Mouse (Mus musculus): ENCODE results near the gene Map3k20.

Map3k20 gene

DNA sequence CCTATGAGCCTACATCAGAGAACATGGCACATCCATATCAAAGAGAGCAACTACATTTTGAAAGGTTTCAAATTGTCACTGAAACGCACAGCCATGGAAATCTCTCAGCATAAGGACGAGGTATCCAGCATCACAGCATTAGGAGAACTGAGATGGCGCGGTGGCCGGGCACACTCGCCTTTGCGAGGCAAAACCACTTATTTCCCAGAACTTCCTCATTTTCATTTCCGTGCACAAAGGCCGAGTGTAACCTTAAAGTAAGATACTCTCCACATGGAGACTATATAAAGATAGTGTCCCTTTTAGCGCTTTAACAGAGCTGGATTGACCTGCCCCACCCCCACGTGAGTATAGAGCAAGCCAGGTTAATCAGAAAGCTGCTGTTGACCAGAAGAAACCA, 94.0 kb downstream of the Map3k20 start:
- 95% methylated on average over 11 of the region's 11 CpGs for WGBS

DNA sequence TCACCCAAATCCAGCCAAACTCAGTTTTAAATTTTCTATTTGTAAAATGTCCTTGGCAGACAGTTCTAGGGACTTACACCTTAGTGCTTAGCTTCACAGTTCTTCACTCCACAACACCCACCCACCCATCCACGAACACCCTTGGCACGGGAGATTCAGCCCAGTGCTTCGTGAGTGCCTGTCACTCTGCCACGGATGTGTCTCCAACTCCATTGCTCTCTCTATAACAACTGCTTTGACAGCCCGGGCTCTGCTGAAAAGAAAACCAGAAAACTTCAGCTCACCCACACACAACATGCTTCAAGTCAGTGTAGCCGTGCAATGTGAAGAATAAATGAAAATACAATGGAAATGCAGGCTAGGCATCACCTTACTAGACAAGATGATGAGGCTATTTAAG, 97.2 kb downstream of the Map3k20 start:
- WGBS: 50% methylated on average over 6 of the region's 6 CpGs

DNA sequence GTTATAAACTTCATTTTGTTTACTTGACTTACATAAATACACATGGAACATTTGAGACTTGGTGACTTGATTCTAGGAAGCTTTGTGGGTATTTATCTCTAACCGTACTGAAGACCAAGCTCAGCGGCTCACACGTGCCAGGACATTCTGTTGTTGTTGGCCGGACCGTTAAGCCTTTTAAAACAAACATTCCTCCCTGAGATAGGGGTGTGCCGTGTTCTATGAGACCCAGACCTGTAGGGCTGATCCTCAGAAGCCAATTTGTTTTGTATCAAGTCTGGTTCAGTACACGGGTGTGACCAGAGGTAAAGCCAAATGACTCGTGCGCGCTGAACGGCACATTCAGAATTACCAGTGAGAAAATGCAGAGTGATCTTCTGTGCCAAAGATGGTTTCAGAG, 97.9 kb downstream of the Map3k20 start:
- 61% methylated on average over 11 of the region's 11 CpGs for WGBS

DNA sequence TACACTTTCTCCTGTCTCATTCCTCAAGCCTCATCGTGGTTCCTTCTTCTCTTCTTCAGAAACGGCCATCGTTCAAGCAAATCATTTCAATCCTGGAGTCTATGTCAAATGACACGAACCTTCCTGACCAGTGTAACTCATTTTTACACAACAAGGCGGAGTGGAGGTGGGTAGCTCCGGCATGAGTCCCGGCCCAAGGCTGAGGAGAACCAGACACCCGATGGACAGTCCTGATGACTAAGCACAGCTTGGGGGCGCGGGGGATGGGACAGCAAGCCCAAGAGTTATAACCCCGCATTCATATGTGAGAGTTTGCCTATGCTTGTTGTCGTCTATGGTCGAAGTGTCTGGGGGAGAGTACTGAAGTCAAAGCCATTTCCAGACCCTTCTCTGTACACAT, 104.0 kb downstream of the Map3k20 start:
- WGBS: 91% methylated on average over 13 of the region's 13 CpGs

DNA sequence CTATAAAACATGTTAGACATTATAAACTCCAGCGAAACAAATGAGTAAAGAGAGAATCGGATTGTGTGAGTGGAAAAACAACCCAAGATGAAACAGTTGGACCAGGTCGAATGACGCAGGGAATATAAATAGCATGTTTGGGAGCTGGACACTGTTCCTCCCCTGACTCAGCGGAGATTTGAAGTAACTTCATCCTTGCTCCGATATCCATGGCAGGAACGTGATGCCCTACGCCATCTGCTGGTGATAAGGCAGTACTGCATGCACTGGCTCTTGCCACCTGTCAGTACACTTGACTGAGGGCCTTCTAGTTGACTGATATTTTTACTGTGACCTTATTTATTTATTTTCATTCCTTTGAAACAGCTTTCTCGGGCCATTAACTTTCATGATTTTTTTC, 104.5 kb downstream of the Map3k20 start:
- 20% methylated on average over 9 of the region's 9 CpGs for WGBS

DNA sequence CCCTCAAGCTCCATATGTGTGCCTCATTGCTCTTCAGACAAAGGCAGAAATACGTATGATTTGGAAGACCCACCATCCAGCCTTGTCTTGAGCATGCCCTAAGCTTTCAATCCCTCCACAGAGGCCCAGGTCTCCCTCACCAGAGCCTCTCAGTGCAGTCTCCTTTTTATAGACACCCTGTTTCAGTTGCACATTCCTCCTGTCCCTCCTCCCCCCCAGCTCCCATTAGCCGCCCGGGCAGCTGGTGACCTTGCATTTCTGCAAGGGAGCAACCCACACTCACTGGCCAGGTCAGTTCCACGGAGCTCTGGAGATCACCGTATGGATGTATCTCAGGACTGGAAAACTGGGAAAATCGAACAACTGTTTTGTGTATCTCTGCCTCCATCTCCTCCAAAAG, 105.0 kb downstream of the Map3k20 start:
- WGBS: 87% methylated on average over 6 of the region's 6 CpGs

DNA sequence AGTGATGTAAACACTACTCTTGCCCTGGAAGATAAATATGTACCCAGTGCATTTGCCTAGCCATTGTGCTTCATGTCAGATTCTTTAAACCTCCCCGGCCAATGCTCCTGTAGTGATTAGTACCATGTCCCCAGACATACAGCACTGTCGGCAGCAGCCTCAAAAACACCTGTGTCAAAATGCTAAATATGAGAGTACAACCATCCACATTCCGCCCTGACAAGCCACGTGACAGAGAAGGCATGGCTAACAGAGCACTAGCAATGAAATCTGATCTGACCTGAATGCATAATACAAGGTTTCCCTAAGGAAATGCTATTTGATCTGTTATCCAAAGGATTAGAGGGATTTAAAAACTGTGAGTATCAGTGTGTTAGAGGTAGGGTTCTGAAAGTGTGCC, 105.6 kb downstream of the Map3k20 start:
- WGBS: 82% methylated on average over 4 of the region's 4 CpGs

DNA sequence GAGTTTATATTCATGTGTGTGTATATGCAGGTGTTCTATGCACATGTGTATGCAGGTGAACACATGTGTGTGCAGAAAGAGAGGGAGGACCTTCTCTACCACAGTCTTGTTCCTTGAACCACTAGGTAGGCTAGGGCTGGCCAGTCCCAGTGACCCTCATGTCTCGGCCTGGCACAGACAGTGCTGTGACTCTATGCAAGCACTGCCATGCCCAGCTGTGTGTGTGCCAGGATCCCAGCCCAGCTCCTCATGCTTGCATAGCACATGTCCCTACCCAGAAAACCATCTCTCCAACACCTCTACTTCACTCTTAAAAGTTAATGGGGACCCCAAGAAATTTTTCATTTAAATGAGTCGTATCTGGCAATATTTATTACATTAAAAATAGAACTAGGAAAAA, 106.3 kb downstream of the Map3k20 start:
- 96% methylated on average over 2 of the region's 2 CpGs for WGBS

DNA sequence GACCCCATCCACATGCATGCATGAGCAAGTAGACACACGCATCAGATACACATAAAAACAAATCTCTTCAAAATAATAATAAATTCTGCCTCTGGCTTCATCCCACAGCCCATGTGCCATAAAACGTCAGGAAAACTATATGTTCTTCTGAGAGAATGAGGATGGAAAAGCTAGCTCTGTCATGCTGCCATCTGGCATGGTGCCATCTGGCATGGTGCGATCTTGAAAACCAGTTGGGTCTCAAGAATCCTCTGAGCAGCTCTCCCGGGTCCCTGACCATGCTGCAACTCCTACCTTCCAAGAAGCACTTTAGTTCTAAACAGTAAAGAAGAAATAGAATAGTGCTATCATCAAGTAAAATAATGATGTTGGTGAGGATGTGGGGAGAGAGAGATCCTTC, 106.9 kb downstream of the Map3k20 start:
- WGBS: 44% methylated on average over 4 of the region's 4 CpGs

DNA sequence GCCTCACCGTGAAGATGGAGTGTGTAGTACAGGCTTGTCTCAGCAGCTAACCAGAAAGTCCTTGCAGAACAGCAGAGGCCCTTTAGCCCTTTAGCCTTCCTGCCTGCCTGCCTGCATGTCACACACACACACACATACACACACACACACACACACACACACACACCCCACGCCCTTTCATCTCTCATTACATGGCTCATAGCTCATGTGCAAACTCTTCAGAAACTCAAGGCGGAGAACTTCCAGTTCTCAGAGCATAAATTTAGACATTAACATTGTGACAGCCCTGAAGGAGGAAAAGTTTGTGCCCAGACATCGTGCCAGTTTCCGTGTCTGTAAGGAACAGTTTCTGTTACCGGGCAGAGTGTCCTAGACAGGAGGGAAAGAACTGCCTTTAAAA, 111.5 kb downstream of the Map3k20 start:
- WGBS: 82% methylated on average over 6 of the region's 6 CpGs

DNA sequence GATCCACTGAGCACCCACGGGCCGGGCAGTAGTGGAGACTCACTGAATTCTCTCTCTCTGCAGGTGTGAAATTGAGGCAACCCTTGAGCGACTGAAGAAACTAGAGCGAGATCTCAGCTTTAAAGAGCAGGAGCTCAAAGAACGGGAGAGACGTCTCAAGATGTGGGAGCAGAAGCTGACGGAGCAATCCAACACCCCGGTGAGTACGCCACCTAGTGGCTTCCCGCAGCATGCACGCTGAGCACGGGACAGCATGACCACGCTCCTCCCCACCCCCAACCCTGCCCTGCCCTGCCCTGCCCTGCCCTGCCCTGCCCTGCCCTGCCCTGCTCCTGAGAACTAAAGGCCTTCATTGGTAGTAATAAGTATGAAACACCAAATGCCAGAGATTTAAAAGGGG, 112.8 kb downstream of the Map3k20 start:
- 39% methylated on average over 13 of the region's 13 CpGs for WGBS

DNA sequence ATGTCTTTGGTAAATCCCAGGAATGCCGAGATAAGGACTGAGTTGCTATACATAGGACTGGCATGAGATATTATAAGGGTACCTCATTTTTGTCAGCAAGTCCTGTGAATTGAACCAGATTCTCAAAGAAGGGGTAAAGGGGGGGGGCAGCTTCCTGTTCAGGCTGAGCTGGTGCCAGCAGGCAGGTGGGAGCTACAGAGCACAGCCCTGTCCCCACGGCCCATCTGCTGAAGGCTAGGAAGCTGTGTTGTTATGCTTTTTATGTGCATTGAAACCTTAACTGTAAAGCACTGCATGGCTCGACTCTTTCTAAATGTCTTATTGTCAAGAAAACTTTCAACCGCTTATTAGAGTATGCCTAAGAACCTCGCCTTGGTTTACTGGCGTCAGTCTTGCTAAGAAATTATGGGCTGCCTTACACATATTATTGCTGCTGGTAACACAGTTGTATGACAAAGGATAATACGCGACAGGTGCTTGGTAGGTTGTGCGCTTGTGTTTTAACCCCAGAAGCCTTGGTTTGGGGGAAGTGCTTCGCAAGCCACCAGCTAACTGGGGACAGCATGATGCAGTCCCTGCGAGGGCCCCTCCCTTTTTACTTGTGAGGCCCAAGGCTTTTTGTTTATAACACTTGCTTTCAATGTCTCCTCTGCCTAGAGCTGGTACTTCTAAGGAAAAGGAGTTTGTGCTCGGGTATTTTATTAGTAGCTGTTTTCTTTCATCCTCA, 114.2 kb downstream of the Map3k20 start:
- 86% methylated on average over 12 of the region's 12 CpGs for WGBS

DNA sequence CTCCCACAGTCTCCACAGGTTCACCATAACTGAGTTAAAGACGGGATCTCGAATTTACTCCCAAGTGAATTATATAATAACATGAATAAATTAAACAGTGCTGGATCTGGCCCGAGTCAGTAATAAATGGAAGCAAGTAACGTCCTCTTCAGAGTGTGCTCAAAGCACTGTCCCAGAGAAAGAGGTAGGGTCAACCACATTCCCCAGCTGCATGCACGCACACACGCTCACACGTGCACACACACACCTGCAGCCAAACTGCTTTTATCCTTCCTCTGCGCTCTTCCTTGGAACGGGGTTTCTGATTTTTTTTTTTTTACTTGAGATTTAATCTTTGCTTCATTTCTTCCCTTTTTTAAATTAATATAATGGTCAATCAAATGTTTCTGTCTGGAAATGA, 115.9 kb downstream of the Map3k20 start:
- 93% methylated on average over 9 of the region's 9 CpGs for WGBS

DNA sequence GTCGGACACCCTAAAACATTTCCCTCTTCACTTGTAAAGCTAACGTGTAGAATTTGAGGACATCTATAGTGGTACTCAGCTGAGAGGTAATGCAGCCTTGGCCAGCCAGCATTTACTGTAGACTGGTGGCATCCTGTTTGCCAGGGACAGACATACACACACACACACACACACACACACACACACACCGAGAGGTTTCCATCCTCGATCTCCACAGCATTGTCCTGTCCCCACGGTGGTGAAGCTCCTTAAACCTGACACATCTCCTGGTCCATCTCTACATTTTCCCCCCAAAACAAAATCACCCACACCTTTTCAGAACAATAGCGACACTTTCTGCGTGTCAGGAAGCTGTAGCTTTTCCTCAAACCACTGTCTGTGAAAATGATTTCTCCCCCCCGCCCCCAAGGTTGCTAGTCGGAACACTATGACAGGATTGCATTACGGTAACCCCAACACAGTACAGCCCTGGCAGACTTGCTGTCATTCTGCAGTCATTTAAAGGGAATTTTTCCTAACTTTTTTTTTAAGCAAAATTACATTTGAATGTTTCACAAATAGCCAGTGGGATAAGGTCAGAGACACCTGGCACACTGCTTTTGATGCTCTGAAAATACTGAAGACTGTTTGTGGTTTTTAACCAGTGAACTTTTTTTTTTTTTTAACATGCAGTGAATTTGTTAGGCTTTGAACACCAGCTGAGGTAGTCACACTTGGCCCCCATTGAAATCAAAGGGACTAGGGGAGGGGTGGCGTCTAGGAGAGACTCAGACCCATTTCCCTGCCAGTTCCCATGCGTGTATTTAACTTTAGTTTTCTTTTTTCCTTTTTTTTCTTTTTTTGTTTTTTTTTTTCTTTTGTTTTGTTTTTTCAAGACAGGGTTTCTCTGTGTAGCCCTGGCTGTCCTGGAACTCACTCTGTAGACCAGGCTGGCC, 120.5 kb downstream of the Map3k20 start:
- WGBS: 91% methylated on average over 12 of the region's 12 CpGs

DNA sequence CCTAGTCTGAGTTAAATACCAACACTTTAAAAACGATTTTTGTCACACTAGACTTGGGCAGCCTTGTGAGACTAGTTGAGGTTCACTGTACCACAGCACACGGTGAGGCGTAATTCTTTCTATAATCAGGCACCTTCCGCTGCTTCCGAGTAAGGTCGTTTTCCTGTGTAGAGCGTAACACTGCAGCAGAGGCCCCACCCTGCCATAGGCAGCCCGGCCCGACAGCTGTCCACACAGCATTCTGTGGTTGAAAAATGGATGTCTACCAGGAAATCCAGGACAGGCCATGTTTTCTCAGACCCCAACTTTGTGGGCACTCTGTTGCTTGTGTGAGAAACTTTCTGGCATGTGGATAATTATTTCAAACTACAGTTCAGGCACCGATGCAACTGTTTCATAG, 121.3 kb downstream of the Map3k20 start:
- WGBS: 75% methylated on average over 10 of the region's 10 CpGs

DNA sequence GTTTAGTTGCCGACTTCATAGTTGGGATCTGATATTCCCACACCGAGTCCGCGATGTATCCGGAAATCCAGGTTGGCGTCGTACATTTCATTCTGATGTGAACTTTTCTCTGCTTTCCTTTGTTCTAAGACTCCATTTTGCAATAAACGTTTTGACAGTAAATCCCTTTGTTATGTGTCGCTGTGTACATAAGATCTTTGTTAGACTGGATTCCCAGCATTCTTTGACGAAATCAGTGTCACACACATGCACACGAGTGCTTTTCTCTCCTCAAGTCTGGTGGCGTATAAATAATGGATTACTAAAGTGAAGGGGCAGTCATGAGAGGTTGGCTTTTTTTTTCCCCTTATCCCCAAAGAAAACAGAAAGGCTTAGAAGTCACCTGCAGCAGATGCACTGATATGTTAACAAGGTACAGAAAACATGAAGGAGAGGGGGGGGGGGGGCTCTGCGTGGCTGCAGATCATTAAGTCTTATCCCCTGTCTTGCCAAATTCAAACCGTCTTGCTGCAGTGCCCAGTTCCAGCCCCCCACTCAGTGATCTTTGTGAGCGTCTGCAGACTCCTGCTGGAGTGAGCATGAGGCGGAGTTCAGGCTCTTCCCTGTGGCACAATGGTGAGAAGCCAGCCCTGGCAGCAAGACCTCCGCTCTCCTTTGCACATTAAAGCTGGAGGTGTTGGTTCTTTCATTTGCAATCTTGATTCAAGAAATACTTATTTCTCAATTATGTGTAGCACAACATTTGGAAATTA, 122.1 kb downstream of the Map3k20 start:
- 64% methylated on average over 17 of the region's 17 CpGs for WGBS

DNA sequence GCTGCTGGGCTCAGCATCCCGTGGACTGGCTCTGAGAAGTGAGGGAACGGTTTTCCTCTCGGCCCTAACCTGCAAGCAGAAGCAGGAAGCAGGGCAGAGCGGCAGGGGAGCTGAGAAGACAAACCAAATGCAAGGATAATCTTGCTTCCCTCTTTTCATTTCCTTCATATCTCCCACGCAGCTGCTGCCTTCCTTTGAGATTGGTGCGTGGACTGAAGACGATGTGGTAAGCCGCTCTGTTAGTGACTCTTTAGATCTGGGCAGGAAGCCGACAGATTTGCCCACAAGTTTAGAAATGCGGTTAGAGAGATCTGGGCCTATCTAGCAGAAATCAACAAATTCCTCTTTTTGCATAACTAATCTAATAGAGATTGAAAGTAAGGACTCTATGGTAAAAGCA, 124.5 kb downstream of the Map3k20 start:
- 64% methylated on average over 10 of the region's 10 CpGs for WGBS

DNA sequence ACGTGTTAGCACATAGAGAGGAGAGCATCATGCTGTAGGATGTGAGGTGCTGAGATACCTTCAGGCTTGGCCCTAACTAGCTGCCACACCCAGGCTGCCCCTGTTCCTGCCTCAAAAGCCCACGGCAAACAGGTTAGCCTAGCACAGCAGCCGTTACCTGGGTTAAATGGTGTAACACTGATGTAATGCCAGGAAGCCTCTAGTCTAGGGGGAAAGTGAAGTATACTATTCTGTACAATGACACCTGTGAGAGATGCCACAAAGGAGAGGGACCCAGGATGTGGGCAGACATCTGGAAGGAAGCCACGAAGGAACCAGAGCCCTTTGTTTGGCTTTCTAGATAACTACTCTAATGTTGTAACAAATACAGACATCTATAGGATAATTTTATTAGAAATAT, 126.8 kb downstream of the Map3k20 start:
- WGBS: 94% methylated on average over 4 of the region's 4 CpGs

DNA sequence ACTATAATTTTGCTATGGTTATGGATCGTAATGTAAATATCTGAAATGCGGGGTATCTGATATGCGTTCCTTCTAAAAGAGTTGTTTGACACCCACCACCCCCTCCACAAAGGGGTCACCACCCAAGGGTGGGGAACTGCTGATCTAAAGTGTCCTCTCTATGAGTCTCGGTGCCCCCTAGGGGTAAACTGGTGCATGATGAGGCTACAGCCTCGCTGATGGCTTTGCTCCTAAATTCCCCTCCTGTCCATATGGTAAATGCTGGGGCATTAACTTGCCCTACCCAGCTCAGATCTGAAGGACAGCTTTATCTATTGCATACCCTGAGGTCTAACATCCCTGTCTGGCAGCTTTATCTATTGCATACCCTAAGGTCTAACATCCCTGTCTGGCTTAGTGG, 130.0 kb downstream of the Map3k20 start:
- WGBS: 95% methylated on average over 5 of the region's 5 CpGs

DNA sequence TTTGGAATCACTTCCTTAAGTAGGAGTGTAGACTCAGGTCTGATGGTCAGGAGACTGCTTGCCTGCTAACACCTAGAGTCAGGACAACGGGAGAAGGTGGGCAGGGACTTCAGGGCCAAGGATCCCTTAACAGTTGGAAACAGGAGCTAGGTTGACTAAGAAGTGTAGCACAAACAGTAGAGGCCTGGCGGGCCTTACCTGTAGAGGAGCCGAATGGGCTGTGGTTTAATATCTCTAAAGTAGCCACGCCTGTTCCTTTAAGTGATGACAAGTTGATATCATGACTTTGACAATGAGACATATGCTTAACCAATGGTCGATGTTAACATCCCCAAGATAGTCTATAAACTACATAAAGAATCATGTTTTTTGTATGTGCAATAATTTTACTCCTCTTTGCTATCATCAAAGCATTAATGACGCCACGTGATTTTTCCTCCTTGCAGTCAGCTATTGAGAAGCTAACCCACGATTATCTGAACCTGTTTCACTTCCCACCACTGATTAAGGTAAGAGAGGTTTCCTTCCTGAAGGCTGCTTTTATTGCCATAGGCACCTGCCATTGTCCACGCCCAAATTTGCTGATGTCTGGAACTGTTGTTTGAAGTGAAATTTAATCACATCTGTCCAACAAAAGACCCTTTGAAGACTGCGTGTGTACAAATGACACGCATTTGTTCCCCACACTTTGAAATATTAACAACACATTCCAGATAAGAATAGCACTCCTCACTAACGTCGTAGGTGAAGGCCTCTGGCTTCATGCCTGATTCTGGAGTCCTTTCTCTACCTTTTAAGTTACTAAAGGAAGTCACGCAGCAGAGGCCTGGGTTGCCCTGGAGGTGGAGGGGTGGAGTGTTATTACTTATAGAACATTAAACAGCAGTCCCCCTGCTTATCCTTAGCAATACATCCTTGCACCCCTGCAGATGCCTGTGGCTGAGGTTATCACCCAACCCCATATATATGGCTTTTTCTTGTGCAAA, 131.0 kb downstream of the Map3k20 start:
- 83% methylated on average over 14 of the region's 14 CpGs for WGBS

DNA sequence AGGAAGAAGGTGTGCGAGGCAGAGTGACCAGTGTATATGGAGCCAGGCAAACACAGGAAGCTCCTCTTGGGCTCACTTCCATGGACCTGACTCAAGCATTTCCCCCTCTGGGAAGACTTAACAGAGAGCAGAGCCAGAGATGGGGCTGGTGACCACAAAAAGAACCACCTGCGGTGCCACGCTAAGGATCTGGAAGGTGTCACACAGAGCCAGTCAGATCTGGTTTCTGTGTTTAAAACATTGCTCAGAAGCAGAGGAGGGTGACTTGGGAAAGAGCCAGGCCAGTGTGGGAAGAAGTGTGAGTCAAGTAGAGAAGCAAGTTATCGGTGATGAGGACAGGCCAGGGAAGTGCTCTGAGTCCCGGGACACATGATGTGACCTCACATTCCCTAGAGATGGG, 135.1 kb downstream of the Map3k20 start:
- WGBS: 50% methylated on average over 5 of the region's 5 CpGs

All from cerebral cortex, adult 2 months (tissue).